Mouse (Mus musculus) lung, postnatal 10 days (tissue): ENCODE data around the gene Limk2.

Experiments used
- DNase-seq: peaks from one replicate; pipeline ENCODE4 v3.0.0; 2021

Gene Limk2

GRCm38 (mm10) chr11:3408997-3409732 lies at the start of gene Limk2:
Gene Limk2 (minus strand): TSS chr11:3409189.
- peak; percentile 94 for DNase-seq

GRCm38 (mm10) chr11:3458428-3459104 lies 49.6 kb upstream of the Limk2 start:
- DNase-seq, result no peak

- DNase-seq, result peak; percentile 82
Observed at GRCm38 (mm10) chr11:3456354-3456753, 47.4 kb upstream of the Limk2 start.

- DNase-seq, result no peak
Observed at GRCm38 (mm10) chr11:3454506-3454905, 45.5 kb upstream of the Limk2 start.

GRCm38 (mm10) chr11:3453467-3453866 lies 44.5 kb upstream of the Limk2 start:
- peak; percentile 38 for DNase-seq

GRCm38 (mm10) chr11:3452769-3453168 lies 43.8 kb upstream of the Limk2 start:
- peak; percentile 51 for DNase-seq

- peak; percentile 96 for DNase-seq
Observed at GRCm38 (mm10) chr11:3452167-3452639, 43.2 kb upstream of the Limk2 start, which contains the start of gene Rnf185. Gene Rnf185 (minus strand): TSS chr11:3452363.

GRCm38 (mm10) chr11:3451701-3452163 lies 42.7 kb upstream of the Limk2 start:
- DNase-seq, result peak; percentile 67

- DNase-seq, result no peak
Observed at GRCm38 (mm10) chr11:3444875-3445274, 35.9 kb upstream of the Limk2 start.

GRCm38 (mm10) chr11:3443091-3443490 lies 34.1 kb upstream of the Limk2 start:
- no peak for DNase-seq

GRCm38 (mm10) chr11:3442677-3443076 lies 33.7 kb upstream of the Limk2 start:
- DNase-seq, result no peak

GRCm38 (mm10) chr11:3441696-3442443 lies 32.9 kb upstream of the Limk2 start:
- DNase-seq, result peak; percentile 53

GRCm38 (mm10) chr11:3437621-3438020 lies 28.6 kb upstream of the Limk2 start:
- no peak for DNase-seq

- DNase-seq, result no peak
Observed at GRCm38 (mm10) chr11:3433809-3434208, 24.8 kb upstream of the Limk2 start.

GRCm38 (mm10) chr11:3431976-3432603 lies 23.1 kb upstream of the Limk2 start:
- no peak for DNase-seq

GRCm38 (mm10) chr11:3431515-3431914 lies 22.5 kb upstream of the Limk2 start:
- DNase-seq, result no peak

GRCm38 (mm10) chr11:3428632-3429031 lies 19.6 kb upstream of the Limk2 start:
- DNase-seq, result no peak

GRCm38 (mm10) chr11:3427697-3428230 lies 18.8 kb upstream of the Limk2 start:
- DNase-seq, result no peak

- no peak for DNase-seq
Observed at GRCm38 (mm10) chr11:3422242-3422641, 13.3 kb upstream of the Limk2 start.

GRCm38 (mm10) chr11:3418741-3419140 lies 9.8 kb upstream of the Limk2 start:
- DNase-seq, result peak; percentile 33

- DNase-seq, result peak; percentile 38
Observed at GRCm38 (mm10) chr11:3417795-3418194, 8.8 kb upstream of the Limk2 start.

- DNase-seq, result no peak
Observed at GRCm38 (mm10) chr11:3416399-3416798, 7.4 kb upstream of the Limk2 start.

- DNase-seq, result peak; percentile 10
Observed at GRCm38 (mm10) chr11:3412111-3412510, 3.1 kb upstream of the Limk2 start.
